Mouse (Mus musculus) yolk sac, embryonic 10.5 days (tissue): ENCODE measurements around the gene Angptl8.

Experiments
- DNase-seq: peaks from one replicate; pipeline ENCODE4 v3.0.0-alpha.2; 2017; ENCODE audit warnings: low spot score

The Angptl8 gene

DNA sequence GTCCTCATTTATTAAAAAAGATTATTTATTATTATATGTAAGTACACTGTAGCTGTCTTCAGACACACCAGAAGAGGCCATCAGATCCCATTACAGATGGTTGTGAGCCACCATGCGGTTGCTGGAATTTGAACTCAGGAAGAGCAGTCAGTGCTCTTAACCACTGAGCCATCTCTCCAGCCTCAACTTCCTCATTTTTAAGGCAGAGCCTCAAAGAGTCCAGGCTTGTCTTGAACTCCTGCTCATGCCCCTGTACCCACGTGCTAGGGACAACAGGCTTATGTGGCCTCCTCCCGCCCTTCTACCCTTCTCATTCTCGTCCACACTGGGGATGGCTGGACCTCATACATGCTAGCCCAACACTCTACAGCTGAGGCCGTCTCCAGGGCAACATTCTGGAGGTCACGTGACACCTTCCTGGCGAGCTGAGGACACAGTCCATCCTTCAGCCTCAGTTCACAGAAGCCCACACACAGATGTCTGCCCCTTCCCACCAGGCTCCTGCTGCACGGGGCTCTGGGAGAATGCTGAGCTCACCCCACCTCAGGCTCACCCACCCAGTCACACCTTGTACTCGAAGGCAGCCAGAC is 18.5 kb upstream of the Angptl8 start:
- DNase-seq, result peak; percentile 60

GRCm38 (mm10) chr9:21818125-21818524 is 17.2 kb upstream of the Angptl8 start:
- DNase-seq, result no peak

GRCm38 (mm10) chr9:21818561-21818960 is 16.7 kb upstream of the Angptl8 start:
- DNase-seq, result no peak

GRCm38 (mm10) chr9:21819181-21819729 is 16.1 kb upstream of the Angptl8 start:
- no peak for DNase-seq

DNA sequence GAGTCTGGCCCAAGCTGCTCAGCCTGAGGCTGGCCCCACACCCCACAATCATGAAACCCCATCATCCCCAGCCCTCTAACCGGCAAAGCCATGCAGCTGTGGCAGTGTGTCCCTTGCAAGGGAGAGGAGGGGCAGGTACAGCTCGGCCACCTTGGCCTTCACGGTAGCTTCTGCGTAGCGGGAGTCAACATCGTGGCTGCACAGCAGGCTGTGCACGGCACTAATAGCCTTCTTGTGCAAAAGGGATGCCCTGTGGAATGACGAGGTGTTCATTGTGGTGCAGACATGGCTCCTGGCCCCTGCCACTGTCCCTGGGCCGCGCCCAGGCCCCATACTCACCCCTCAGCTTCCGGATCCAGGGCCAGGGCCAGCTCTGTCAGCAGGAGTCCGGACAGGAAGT is 15.1 kb upstream of the Angptl8 start:
- no peak for DNase-seq

DNA sequence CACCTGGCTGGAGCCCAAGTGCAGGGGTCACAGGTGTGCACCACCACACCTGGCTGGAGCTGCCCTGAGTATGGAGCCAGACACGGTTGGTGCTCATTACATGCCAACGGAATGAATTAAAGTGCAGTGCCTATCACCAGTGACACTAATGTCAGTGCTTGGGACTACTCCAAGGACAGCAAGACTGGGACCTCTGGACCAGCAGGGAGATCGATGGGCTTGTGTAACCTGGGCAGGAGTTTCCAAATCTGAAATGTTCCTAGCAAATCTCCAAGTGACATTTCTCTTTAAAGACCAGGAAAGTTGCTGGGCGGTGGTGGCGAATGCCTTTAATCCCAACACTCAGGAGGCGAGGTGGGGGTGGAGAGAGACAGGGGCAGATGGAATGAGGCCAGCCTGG is 12.6 kb upstream of the Angptl8 start:
- no peak for DNase-seq

GRCm38 (mm10) chr9:21823957-21824356 is 11.4 kb upstream of the Angptl8 start:
- DNase-seq, result no peak

GRCm38 (mm10) chr9:21824366-21824765 is 10.9 kb upstream of the Angptl8 start:
- no peak for DNase-seq

GRCm38 (mm10) chr9:21829834-21830460 is 5.4 kb upstream of the Angptl8 start:
- no peak for DNase-seq

- DNase-seq, result no peak
These were observed 4.9 kb upstream of the Angptl8 start for GRCm38 (mm10) chr9:21830461-21830850.

- DNase-seq, result no peak
These were observed 4.4 kb upstream of the Angptl8 start for GRCm38 (mm10) chr9:21830936-21831335.

GRCm38 (mm10) chr9:21831558-21832240 is 3.6 kb upstream of the Angptl8 start:
- no peak for DNase-seq

DNA sequence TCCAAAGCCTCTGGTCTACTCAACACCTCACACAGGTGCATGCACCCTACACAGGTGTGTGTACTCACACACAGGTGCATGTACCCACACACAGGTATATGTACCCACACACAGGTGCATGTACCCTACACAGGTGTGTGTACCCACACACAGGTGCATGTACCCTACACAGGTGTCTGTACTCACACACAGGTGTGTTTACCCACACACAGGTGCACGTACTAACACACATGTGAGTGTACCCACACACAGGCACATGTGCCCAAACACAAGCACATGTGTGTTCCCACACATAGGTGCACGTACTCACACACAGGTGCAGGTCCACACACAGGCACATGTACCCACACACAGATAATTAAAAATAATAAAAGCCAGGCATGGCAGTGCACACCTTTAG is 2.4 kb downstream of the Angptl8 start:
- DNase-seq, result no peak

DNA sequence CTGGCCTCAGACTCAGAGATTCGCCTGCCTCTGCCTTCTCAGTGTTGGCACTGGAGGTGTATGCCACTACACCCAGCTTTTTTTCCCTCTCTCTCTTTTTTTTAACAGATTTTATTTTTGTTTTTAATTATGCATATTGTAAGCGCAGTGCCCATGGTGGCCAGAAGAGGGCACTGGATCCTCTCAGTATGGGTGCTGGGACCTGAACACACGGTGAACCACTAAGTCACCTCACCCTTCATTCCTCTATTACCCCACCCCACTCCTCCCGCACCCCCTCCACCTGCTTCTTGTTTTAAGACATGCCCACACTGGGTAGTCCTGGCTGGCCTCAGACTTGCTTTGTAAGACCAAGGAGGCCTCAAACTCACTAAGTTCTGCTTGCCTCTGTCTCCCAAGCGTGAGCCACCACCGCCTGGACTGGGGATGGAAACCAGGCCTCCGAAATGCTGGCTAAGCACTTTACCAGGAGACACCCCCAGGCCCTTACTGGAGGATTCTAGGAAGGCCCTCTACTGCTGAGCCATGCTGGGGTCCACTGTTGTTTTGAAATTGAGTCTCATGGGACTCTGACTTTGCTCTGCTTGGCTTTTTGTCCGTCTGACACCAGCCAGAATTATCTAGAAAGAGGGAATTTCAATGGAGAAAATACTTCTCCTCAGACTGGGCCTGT is 4.9 kb downstream of the Angptl8 start:
- DNase-seq, result no peak

- no peak for DNase-seq
These were observed 6.0 kb downstream of the Angptl8 start for GRCm38 (mm10) chr9:21841340-21841739.

DNA sequence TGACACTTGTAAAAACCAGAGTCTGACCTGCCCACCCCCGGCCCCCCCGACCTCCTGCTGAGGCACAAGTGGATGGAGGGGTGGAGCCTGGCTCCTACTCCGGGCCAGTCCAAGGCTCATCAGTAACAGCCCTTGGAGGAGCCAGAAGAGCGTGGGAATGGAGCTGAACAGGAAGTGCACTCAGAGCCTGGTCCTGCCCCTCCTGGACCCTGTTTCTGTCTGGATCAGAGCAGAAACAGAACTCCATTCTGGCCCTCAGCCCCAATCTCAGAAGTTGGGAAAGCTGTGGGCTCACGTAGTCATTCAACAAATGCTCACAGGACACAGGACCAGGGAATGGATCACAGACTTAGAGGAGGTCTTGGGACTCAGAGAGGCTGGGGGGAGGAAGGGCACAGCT is 7.1 kb downstream of the Angptl8 start:
- no peak for DNase-seq

- no peak for DNase-seq
These were observed 7.8 kb downstream of the Angptl8 start for GRCm38 (mm10) chr9:21843086-21843485.

GRCm38 (mm10) chr9:21845381-21846080 is 10.2 kb downstream of the Angptl8 start:
- peak; percentile 58 for DNase-seq

DNA sequence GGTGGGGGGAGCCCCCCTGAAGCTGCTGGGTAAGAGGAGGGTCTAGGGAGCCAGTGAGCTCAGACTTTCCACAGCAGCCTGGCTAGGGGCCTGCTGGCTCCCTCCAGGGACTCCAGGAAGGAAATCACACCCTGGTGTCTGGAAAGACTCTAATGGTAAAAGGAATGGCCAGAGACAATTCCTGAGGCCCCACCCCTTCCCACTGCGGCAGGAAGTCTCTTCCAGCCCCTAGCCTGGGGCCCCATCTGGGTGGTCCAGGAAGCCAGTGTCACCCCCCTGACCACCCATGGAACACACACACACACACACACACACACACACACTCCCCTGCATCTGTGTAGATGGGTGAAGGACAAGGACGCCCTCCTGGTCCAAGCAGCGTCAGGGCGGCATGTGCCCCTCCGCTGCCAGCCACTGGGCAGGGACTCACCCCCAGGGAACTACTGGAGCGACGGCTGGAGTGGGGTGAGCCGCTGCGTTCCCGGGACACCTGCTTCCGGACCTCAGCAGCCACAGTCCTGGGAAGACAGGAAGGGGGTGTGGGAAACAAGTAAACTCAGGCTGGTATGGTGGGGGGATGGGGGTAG is 11.5 kb downstream of the Angptl8 start:
- DNase-seq, result peak; percentile 60

DNA sequence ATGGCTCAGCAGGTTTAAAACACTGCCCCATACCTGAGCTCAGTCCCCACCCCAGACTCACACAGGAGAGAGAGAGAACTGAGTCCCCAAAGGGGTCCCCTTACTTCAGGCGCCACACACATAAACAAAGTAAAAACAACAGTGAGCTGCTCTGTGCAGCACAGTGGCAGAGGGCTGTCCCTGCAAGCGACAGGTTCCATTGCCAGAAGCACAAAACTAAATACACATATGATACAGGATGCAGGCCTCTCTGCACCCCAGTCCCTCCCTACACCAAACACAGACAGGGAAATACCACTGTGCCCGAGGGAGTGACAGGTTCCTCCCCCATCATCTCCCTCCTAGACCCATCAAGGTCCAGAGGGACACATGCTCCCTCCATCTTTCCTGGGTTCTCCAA is 12.1 kb downstream of the Angptl8 start:
- no peak for DNase-seq

DNA sequence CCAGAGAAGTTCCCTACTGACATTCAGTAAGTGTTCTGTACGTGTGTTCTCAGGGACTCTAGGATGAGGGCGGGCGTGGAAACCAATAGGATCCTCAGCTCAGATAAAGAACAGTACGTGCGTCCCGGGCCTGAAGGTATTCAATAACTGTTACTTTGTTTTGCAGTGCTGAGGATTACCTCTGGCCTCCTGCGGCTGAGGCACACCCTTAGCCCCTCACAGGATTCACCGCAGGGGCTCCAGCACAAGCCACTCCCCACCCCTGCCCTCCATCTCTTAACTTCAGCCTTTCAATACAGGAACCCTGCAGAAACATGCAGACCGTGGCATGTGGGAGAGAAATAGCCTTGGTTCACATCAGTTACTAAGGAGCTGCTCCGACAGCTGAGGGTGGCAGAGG is 12.6 kb downstream of the Angptl8 start:
- no peak for DNase-seq
